22 mouse cellular contexts compared by ENCODE assay signal in genomic region chr4:117357104-117357503, GRCm38 (mm10).
"Had no signal": no experiment of that assay in that cellular context is flagged by ENCODE, and none has a peak within 500 bp of the region (broad histone marks: within the 10 kb centered on the region; RNA-seq: fewer than 3 reads in every experiment).

No protein-coding gene starts in this region.

- H3K4me1 ChIP-seq: liver, embryonic 12.5 days; liver, embryonic 15.5 days; megakaryocyte, embryonic 14.5 days had no signal

- H3K36me3 ChIP-seq: limb, embryonic 13.5 days; liver, embryonic 12.5 days; liver, embryonic 15.5 days; midbrain, embryonic 10.5 days; midbrain, embryonic 13.5 days; neural tube, embryonic 13.5 days had no signal

- H3K9me3 ChIP-seq: limb, embryonic 13.5 days; liver, embryonic 12.5 days; liver, embryonic 15.5 days; megakaryocyte, embryonic 14.5 days; midbrain, embryonic 10.5 days; midbrain, embryonic 13.5 days; neural tube, embryonic 13.5 days had no signal

- ATAC-seq: inflammation-experienced regulatory T-cells, adult 6 months; liver, embryonic 12.5 days; midbrain, embryonic 13.5 days; midbrain, embryonic 16.5 days had no signal

- H3K27ac ChIP-seq: left cerebral cortex, adult 2 months; limb, embryonic 13.5 days; liver, embryonic 12.5 days; liver, embryonic 15.5 days; macrophage; midbrain, embryonic 13.5 days; stomach, postnatal 0 days had no signal

- H3K9ac ChIP-seq: limb, embryonic 13.5 days; liver, embryonic 12.5 days; liver, embryonic 15.5 days; midbrain, embryonic 13.5 days; neural tube, embryonic 13.5 days had no signal

- H3K27me3 ChIP-seq: liver, embryonic 15.5 days had no signal

- H3K4me3 ChIP-seq: left cerebral cortex, adult 2 months; limb, embryonic 13.5 days; liver, embryonic 12.5 days; liver, embryonic 15.5 days; megakaryocyte, embryonic 14.5 days; midbrain, embryonic 10.5 days; midbrain, embryonic 13.5 days; myocyte; neural tube, embryonic 13.5 days had no signal

- H3K4me2 ChIP-seq: limb, embryonic 13.5 days; liver, embryonic 12.5 days; liver, embryonic 15.5 days; midbrain, embryonic 13.5 days; neural tube, embryonic 13.5 days had no signal

- DNase-seq: kidney, adult 18-20 months; kidney, adult 9 months; kidney, postnatal 25 days; layer of hippocampus, postnatal 36 days; liver; lung, adult 18-20 months; lung, postnatal 14 days; thymus, adult 2 months; thymus, postnatal 14 days had no signal
